Mouse (Mus musculus) skeletal muscle tissue, adult 2 months (tissue): Measurements from ENCODE around the gene Tmem184a.

Experiments
- DNase-seq: peaks from one replicate; pipeline ENCODE4 v3.0.0-alpha.2; 2012; ENCODE audit warnings: low read depth, low spot score

Gene Tmem184a

GRCm38 (mm10) chr5:139793338-139794089 lies 26.2 kb downstream of the Tmem184a start:
- DNase-seq = peak; percentile 66

DNA sequence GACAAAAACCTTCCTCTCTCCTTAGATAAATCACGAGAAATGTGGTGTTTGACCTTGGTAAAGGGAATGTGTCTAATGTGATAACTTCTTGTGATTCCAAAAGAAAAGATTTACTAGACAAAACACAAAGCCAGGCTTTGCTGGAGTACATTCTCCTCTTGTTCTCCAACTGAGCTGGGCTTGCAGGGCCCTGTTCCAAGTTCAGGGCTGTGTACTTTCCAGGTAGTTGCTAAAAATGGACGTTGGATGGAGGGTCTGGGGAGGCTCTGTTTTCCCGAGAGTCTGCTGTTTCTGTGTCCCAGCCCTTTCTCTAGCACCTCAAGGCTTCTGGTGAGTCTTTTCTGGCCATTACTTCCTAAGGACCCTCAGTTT lies 26.8 kb downstream of the Tmem184a start:
- no peak for DNase-seq

- no peak for DNase-seq
These were observed 27.4 kb downstream of the Tmem184a start for GRCm38 (mm10) chr5:139792159-139792775.

DNA sequence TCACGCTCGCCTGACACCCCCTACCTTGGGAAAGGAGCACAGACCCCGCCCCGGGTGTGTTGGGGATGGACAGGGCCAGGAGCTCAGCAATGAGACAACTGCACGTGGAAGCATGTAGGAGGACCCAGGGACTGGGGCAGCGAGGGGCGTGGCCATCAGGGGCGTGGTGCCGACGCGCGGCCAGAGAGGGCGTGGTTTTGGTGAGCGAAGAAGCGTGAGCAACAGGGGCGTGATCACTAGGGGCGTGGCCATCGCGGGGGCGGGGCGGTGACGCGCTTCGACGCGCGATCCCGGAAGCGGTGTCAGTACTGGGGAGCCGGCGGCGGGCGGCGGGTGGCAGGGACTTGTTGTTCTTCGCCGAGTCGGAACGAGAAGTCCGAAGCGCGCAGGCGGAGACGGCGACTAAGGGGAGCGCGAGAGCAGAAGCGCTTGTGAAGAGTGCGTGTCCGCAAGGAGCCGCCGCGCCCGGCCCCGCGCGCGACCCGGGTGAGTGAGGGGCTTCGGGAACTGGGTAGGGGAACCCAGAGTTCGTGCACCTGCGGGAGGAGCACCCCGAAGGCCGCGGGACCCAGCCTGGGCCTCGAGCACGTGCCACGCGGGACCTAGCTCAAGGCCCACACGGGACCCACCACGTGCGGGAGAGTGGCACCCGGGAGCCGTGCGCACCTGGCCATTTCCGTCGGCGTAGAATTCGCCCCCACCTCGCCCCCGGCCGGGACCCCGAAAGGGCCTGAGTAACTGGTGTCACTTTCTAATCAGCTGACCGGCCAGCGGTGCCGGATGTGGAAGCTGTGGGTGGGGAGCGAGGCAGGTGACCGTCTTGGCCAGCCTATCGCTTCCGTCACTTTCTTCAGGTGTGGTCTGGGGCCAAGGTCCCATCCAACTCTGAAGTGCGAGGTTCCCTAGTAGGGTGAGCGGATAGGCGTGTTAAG lies 28.2 kb downstream of the Tmem184a start, which contains the start of gene Mafk:
Gene Mafk, plus strand, starts transcription at position 287 of the 932 bp plus-strand sequence.
- peak; percentile 98 for DNase-seq

- no peak for DNase-seq
These were observed 30.3 kb downstream of the Tmem184a start for GRCm38 (mm10) chr5:139789466-139789865.

- DNase-seq = no peak
These were observed 38.3 kb downstream of the Tmem184a start for GRCm38 (mm10) chr5:139781406-139781805.

- DNase-seq = no peak
These were observed 42.8 kb downstream of the Tmem184a start for GRCm38 (mm10) chr5:139776966-139777365.

GRCm38 (mm10) chr5:139775216-139775926 lies 44.3 kb downstream of the Tmem184a start, which contains the start of gene Ints1:
Ints1 (minus strand) TSS chr5:139775674.
- peak; percentile 93 for DNase-seq

GRCm38 (mm10) chr5:139768216-139768615 lies 51.5 kb downstream of the Tmem184a start:
- no peak for DNase-seq

DNA sequence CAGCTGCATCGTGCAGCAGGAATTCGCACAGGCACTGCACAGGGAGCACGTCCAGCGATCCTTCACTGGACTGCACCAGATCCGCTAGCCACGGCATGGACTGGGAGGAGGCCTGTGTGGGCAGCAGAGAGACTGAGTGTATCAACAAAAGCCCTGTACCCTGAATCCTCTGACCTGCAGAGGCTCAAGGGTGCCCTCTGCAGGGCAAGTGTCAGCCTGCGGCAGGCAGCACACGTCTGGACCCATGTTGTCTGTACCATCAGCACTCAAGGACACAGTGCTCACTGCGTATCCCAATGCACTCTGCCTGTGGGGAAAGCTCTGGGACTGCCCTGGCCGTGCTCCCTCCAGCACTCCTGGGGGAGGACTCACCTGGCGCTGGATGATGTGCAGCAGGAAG lies 55.4 kb downstream of the Tmem184a start:
- no peak for DNase-seq

DNA sequence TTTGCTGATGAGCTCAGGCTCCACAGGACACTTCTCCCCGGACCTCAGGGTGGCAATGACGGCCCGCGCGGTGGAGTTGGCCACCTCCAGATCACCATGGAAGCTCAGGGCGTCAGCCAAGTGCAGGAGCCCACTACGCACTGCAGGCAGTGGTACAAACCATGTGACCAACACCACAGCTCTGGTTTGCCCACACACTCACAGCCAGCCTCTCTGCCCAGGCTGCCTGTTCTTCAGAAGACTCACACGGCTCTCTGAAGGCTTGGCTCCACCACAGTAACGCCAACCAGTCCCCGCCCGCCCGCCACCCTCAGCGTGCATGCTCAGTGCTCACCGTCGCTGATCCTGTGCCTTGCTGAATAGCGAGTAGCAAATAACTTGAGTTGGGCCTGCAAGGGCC lies 61.6 kb downstream of the Tmem184a start:
- DNase-seq = no peak

DNA sequence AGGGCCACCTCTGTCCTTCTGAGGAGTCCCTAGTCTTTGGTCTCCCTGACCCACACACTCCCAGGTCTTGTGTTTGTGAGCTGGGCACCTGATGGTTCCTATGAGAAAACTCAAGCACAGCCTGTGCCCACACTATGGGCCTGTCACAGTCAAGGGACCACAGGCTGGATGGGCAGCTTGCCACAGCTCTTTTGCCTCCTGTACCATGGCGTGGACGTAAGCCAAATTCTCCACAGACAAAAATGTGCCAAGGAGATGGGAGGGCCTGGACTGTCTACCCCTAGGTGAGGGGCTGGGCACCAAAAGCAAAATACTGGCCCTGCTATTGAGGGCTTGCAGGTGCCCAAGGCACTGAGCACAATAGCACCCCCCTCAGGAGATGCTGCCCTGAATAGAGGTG lies 63.1 kb downstream of the Tmem184a start:
- no peak for DNase-seq

DNA sequence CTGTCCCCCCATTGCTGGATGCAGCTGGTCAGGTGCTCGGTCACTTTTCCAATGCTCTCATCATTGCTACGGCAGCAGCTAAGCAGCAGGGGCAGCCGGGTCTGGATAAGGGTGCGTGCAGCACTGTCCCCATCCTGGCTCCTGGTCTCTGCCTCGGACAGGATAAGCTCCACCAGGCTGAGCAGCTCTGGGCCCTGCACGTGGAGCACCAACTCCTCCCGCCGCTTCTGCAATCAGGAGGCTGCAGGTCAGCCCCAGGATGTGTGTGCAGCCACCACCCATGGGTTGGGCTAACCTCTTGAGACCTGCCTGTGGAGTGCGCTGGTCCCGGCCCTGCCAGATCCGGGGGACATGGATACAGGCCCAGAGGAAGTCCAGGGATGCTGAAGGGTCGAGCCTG lies 63.6 kb downstream of the Tmem184a start:
- DNase-seq = no peak

- no peak for DNase-seq
These were observed 65.0 kb downstream of the Tmem184a start for GRCm38 (mm10) chr5:139754753-139755152.
